Mouse (Mus musculus) liver, adult (tissue): ENCODE results near the gene Gm42417.
"Not testable (repeated sequence)": the region's sequence is repeated elsewhere in the genome, so short reads cannot be mapped to it uniquely, and the experiment has no call there.

ENCODE experiments used
- GATA4 ChIP-seq: IDR thresholded peaks from 2 replicates; pipeline ENCODE4 v1.6.1; 2014; ENCODE audit warnings: mild to moderate bottlenecking, low read length; ENCODE audit not compliant: insufficient replicate concordance

Gm42417 gene

GRCm38 (mm10) chr1:36541844-36542243, 2.6 kb upstream of the Gm42417 start:
- no peak for TF ChIP-seq GATA4

GRCm38 (mm10) chr1:36540807-36541206, 1.6 kb upstream of the Gm42417 start:
- TF ChIP-seq GATA4 = no peak

- no peak for TF ChIP-seq GATA4
These were observed 903 bp upstream of the Gm42417 start for GRCm38 (mm10) chr1:36540132-36540531.

GRCm38 (mm10) chr1:36538727-36539126, 502 bp downstream of the Gm42417 start:
- TF ChIP-seq GATA4 = no peak

- TF ChIP-seq GATA4 = not testable (repeated sequence)
These were observed 2.4 kb downstream of the Gm42417 start, which contains the start of gene Ankrd23 for GRCm38 (mm10) chr1:36536783-36537182. Gene Ankrd23, minus strand, starts transcription at chr1:36536883.

- no peak for TF ChIP-seq GATA4
These were observed 2.9 kb downstream of the Gm42417 start for GRCm38 (mm10) chr1:36536397-36536728.

- no peak for TF ChIP-seq GATA4
These were observed 3.5 kb downstream of the Gm42417 start for GRCm38 (mm10) chr1:36535477-36536396.

- TF ChIP-seq GATA4 = no peak
These were observed 4.6 kb downstream of the Gm42417 start for GRCm38 (mm10) chr1:36534595-36535058.

- TF ChIP-seq GATA4 = no peak
These were observed 5.7 kb downstream of the Gm42417 start for GRCm38 (mm10) chr1:36533546-36533945.

GRCm38 (mm10) chr1:36531461-36531860, 7.8 kb downstream of the Gm42417 start:
- no peak for TF ChIP-seq GATA4

GRCm38 (mm10) chr1:36530962-36531361, 8.3 kb downstream of the Gm42417 start:
- no peak for TF ChIP-seq GATA4

GRCm38 (mm10) chr1:36530485-36530884, 8.7 kb downstream of the Gm42417 start:
- TF ChIP-seq GATA4 = no peak

GRCm38 (mm10) chr1:36529875-36530274, 9.4 kb downstream of the Gm42417 start:
- no peak for TF ChIP-seq GATA4

GRCm38 (mm10) chr1:36529274-36529673, 10.0 kb downstream of the Gm42417 start:
- no peak for TF ChIP-seq GATA4

- no peak for TF ChIP-seq GATA4
These were observed 10.9 kb downstream of the Gm42417 start for GRCm38 (mm10) chr1:36528351-36528750.

GRCm38 (mm10) chr1:36526903-36527302, 12.3 kb downstream of the Gm42417 start:
- TF ChIP-seq GATA4 = no peak

- TF ChIP-seq GATA4 = no peak
These were observed 13.5 kb downstream of the Gm42417 start for GRCm38 (mm10) chr1:36525774-36526173.

- no peak for TF ChIP-seq GATA4
These were observed 15.2 kb downstream of the Gm42417 start for GRCm38 (mm10) chr1:36524058-36524457.
